Mouse (Mus musculus): ENCODE results near the gene Gpr137.

Gpr137 gene

DNA sequence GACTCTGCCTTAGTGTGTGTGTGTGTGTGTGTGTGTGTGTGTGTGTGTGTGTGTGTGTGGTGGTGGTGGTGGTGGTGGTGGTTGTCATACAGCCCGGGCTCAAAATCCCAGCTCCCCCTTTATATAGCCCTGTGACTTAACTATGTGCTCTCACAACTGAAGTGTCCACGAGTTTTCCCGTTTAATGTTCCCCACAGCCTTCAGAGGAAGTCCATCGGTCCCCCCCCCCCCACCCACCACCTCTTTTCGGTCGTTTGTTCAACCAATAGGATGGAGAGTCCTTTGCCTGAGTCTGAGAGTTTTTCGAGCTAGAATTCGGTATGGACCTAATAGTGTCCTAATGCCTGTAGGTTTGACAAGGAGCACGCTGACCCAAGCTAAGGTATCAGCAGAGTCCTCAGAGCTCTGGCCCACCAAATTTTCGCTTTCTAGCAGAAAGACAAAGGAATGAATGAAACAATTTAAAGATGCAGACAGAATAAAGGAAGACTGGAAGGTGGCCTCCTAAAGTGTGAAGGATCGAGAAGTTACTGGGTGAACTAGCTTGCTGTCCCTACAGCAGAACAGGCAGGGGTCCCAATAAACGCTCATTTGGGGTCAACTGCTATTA, 31.4 kb upstream of the Gpr137 start:
- DNase-seq (ENCODE audit: low spot score in 2 of 2) = no peak

DNA sequence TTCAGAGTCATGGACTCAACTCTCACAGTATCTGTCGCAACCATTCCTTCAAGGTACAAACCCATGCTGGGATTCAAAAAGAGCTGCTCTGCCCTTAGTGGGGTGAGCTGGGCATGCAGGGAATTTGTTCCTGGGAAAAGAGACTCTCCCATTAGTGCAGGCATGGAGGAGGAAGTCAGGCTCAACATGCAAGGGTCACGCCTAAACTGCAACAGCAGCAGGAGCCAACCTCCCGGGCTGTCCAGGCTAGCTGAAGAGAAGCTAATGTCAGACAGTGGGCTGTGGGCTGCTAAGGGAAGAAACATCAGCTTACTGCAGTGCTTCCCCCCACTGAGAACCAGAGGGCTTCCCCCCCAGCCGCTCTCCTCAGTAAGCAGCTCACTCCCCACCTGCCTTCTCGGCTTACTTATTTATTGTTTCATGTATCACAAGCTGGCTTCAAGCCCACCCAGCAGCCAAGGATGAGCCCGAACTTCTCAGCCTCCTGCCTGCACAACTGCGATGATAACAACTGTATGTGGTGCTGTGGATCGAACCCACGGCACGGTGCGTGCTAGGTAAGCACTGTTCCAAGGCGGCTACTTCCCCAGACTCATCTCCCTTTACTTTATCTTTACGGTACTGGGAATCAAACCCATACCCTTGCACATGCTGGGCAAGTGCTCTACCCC, 30.1 kb upstream of the Gpr137 start:
- no peak for DNase-seq (ENCODE audit: low spot score in 2 of 2)

DNA sequence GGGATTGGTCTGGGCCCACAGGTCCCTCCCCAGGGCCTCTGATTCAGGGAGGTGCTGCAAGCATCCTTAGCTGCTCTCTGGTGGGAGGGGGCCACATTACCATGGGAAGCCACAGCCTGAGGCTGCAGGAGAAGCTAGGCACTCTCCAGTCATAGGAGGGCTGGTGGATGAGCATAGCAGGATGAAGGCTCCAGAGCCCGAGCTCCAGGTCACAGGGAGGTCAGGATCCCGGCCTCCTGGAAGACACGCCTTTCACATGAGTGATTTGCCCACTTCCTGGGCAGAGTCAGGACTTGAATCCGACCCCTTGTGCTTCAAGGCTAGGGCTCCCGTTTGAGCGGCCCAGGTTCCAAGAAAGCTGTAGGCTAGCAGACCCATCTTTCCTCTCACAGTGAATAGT, 29.4 kb upstream of the Gpr137 start:
- DNase-seq (ENCODE audit: low spot score in 2 of 2) = no peak

DNA sequence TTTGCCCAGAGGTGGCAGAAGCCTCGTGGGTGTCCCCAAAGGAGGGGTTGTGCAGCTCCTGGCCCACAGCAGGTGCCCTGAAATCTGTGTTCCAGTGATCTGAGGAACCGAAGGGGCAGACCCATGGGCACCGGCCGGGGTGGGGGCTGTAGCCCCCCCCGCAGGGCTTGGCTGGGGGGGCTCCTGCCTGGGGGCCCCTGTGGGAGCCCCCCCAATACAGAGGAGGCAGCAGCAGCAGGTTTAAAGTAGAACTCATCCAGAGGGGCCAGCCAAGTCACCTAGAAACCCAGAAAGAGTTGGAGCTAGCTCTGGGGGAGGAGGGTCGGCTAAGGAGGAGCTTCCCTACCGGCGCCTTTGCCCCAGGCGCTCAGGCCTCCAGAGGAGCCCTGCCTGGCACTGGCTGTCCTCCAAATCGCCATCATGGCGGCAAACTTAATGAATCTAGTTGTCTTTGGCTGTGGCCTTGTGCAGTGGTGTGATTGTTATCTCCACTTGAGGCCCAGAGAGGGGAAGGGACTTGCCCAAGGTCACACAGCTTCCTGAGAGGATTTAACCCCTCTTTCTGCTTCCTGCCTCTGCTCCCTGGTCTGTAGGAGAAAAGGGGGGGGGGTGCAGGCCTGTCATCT, 28.3 kb upstream of the Gpr137 start:
- no peak for DNase-seq (ENCODE audit: low spot score in 2 of 2)

DNA sequence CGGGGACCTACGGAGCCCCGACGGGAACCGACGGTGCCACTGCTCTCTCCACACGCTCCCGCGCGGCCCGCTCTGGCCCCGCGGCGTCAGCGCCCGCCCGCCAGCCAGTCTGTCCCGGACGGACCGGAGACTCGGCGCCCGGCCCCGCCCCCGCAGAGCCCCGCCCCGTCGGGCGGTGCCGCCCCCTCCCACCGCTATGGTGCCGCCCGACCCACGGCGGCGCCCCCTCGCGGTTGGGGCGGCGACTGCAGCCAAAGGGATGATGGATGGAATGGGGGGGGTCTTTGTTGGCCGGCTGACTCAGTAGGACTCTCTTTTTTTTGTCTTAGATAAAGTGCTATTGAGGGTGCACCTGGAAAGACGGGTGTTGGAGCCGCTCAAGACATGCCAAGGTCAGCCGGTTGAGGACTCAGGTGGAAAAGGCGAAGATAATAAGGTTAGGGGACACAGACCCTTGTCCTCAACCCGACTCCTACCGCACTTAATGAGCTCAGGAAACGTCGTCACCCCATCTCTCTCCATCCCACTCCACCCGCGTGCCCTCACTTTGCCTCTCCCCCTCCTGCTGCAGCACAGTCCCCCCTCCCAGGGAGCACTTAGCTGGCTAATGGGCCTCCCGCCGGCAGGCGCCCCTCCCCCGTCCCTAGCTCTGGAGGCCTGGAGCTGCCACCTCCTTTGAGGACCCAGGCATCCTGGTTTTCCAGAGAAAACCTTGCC, 27.5 kb upstream of the Gpr137 start:
- DNase-seq (ENCODE audit: low spot score in 2 of 2) = no peak

DNA sequence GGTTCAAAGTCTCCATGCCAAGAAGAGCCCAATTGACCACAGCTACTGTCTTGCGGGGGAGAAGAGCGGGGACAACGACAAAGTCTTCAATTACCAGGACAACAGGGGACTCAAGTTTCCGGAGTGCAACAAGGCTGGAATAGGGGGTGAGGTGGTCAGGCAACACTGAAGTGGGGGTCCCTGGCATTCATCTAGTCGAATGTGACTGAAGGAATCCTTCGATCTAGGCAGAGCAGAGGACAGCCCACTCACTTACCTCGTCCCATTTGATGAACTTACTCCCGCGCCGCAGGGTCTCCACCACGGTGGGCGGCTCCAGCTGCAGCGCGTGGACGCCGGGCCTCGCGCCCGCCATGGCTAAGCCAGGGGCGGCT, 27.0 kb upstream of the Gpr137 start:
- no peak for DNase-seq (ENCODE audit: low spot score in 2 of 2)

DNA sequence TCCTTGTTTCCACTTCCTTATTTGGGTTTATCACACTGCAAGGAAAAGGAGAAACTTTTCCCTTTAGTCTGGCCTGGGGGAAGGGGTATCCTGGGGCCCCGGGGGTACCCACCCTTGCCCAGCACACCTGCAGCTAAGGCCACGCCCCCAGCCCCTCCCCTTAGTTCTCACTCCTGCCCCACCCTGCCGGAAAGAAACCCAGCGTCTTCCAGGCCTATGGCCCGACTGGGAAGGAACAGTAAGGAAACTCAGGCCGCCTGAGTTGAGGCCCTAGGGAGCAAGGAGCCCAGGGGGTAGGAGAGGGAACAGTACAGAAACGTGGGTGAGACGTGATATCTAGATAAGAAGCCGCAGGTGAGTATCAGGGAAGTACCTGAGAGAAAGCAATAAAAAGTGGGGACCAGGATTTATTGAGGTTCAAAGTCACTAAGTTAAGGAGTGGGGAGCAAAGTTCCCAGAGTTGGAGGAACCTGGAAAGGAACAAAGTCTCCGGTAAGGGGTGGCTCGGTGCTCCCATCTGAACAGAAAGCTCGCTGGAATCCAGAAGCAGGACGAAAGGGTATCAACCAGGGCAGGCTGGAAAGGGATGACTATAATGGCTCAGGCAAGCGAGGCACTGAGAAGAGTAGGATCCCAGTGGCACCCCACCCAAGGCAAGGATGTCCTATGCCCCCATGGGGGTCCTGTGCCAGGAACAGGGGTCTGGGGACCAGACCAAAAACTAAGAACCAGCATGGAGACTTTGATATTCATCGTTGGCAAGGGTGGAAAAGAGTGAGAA, 26.4 kb upstream of the Gpr137 start:
- no peak for DNase-seq (ENCODE audit: low spot score in 2 of 2)

DNA sequence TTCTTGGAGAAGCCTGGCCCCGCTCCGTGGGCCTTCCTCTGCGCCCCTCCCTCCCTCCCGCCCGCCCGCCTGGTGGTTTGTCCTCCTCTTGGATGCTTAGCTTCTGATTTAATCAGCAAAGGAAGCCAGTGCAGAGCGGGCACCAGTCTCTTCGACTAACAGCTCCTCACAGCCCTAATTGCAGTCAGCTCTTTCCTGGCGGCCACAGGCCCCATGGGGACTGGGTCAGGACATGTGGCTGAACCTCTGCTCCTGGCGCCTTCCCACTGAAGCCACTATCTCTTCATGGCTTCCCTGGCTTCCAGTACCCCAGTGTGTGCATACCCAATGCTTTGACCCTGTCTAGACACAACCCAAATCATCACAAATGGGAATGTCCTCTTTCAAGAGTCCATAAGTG, 14.2 kb upstream of the Gpr137 start:
- no peak for DNase-seq (ENCODE audit: low spot score in 2 of 2)

DNA sequence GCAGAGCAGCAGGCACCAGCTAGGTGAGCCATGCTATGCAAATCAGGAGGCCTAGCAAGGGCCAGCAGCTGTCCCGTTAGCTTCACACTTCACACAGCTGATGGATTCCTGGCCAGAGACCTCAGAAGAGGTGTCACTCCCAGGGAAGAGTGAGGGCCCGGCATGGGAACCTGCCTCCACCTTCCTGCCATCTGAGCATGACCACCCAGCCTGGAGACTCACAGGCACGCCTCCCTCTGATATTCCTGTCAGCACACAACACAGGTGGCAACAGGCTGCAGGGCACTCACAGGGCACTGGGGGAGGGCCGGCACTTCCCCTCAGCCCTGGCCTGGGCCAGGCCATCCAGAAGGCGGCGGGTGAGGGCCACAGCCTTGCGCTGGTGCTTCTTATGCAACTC, 13.1 kb upstream of the Gpr137 start:
- DNase-seq (ENCODE audit: low spot score in 2 of 2) = no peak

DNA sequence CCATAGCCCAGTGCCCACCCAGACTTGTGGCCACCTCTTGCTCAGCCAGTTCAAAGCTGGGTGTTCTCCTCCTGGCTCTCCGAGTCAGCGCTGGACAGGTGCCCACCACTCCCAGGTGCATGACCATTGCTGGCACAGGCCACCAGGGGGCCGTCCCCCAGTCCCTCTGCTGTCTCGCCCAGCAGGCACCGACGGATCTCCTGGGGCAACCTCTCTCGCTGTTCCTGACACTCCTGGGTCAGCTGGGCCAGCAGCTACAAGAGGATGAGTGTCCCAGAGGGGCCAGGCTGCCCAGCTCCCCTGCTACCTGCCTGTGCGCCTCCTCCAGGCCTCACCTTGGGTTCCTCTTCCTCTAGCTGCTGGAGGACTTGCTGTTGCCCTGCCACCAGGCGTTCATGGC, 11.8 kb upstream of the Gpr137 start:
- no peak for DNase-seq (ENCODE audit: low spot score in 2 of 2)

DNA sequence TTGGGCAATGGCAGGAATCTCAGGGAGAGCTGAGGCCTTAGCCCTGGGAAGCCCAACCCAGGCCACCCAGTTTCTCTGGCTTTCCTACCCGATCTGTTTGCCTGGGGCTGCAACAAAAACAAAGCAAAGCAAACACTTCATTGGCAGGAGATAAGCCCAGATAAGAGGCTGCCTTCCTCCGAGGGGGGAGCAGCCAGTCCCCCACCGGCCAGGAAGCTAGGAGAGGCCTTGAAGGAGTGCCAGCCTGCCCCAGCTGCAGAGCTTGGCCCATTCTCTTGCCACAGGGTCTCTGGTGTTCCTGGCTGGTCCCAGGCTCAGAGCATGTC, 10.4 kb upstream of the Gpr137 start:
- no peak for DNase-seq (ENCODE audit: low spot score in 2 of 2)

DNA sequence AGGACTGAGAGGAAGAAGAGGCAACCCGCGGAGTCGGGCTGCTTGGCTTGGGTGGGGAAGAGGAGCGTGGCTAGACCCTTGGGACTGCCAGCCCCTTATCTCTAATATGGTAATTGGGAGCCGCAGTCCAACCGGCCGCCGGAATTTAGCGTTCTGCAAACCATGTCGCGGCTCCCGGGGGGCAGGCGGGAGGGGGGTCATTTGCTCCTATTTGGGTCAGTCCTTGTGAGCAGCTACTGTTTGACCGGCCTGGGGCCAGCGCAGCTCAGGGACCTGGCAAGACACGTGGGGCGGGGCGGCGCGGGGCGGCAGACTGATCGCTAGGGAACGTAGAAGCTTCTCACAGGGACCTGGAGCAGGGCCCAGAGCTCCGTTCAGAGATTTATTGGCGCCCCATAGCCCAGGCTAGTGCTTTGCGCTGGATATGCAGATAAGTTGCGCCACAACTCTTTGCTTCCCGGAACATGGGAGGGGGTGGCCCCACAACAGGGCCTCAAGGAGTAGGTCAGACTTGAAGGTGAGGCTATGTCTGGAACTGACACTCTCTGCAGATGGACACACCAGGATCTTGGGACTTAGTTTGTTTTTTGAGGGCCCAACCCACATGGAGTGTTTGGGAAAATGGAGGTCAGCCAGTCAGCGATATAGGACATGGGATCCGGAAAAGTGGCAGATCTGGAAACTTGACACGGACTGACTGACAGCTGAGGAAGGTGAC, 9.9 kb upstream of the Gpr137 start:
- peak; percentile 70 to 83 for DNase-seq (ENCODE audit: low spot score in 2 of 2)

DNA sequence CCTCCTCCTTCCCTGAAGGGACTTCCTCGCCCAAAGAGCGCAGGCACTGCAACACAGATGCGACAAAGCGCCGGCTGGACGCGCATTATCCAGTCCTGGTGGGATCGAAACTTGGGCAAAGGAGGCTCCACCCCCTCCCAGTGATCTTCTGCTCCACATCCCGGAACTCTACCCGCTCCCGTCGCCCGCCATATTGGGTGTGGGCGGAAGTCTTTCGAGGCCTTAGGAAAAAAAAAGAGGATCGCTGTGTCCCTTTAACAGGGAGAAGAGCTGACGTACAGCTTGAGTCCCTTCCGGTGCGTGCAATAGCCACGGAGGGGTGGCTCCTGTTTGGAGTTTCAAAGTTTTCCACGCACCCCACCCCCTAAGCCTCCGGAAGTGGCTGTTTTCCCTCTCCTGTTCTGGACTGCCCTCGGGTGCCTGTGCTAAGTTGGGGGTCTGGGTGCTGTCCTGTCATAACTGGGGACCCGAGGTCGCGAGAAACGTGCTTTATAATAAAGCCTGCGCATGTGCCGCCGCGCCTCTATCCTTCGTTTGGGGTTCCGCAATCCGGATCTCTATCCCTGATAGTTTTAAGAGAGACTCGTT, 9.2 kb upstream of the Gpr137 start:
- peak; percentile 90 to 92 for DNase-seq (ENCODE audit: low spot score in 2 of 2)

DNA sequence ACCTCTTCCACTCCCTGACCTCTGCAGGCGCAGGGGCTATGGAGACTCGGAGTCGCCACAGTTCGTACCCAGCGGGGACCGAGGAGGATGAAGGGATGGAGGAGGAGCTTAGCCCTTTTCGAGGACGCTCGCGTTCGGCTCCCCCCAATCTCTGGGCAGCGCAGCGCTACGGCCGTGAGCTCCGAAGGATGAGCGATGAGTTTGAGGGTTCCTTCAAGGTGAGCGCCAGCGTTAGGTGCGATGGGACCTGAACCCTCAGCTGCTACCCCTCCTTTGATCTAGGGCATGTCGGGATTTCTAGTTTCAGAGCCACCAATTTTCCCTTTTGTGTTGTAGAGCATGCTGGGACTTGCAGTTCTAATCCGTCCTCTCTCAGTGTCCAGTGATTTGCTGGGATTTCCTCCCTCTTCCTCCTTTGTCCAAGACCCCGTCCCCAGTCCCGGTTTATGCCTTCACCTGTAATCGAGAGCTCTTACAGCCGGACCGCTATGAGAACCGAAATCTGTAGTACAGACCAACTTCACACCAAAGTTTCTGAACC, 8.4 kb upstream of the Gpr137 start:
- DNase-seq (ENCODE audit: low spot score in 2 of 2) = peak in 1 of 2 experiments; percentile 44

DNA sequence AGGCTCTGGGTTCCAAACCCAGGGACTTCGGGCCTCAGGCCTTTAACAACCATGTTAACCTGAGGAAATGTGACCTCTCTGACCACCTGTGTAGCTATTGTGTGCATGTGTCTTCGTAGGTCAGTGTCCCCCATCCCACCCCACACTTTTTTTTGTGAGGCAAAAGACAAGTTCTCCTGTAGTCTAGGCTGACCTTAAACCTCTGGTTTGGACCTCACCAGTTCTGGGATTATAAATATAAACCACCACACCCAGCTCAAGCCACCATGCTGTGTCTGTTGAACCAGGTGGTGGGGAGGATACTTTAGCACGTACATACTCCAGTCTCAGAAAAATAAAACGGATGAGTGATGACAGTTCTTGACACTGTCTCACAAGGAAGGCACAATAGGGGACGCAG, 7.7 kb upstream of the Gpr137 start:
- DNase-seq (ENCODE audit: low spot score in 2 of 2) = no peak

DNA sequence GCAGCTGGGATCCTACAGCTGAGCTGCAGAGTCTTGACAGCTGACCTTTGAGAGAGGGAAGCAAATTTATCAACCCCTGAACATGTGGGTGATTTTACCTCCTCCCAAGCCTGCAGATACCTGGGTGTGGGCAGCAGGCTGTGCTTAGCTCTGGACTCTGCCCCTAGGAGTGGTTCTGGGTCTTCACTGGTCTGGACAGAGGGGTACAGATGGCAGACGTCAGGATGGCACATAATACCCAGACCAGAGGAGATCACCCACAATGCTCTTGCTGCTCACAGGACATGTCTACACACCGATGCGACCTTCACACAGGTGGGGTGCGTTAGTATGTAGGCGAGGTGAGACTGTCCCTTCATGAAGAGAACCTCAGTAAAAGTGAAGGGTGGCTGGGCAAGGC, 7.3 kb upstream of the Gpr137 start:
- no peak for DNase-seq (ENCODE audit: low spot score in 2 of 2)

DNA sequence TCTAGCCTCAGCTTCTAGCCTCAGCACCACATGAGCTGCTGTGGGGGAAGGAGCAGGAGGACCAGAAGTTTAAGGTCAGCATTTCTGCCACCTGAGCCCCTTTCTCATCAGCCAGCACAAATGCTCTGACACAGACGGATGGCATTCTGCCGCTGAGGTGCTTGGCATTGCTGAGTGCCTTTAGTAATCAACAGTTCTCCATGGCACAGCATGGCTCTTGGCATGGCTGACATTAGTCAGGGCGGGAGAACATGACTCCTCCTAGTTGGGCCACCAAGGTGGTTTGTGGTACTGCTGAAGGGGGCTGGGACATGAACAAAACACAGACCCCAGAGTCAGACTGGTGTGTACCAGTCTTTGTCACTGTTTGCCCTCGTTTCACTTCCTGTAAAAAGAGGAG, 5.9 kb upstream of the Gpr137 start:
- no peak for DNase-seq (ENCODE audit: low spot score in 2 of 2)

DNA sequence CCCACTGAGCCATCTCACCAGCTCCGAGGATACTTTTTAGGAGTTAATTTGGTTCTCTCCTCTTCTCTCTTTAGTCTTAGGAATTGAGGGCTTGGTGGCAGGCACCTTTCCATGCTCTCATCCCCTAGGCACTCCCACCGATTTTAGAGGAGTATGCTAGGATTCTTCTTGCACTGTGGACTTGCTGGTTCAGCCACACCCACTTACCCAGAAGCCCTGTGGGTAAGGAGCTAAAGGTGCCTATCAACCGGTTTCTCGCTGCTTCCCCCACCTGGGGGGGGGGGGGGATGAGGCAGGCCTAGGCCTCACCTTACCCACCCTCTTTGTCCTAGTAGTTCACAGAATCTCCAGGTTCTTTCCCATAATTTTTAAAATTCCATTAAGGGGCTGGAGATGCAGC, 5.5 kb upstream of the Gpr137 start:
- no peak for DNase-seq (ENCODE audit: low spot score in 2 of 2)

DNA sequence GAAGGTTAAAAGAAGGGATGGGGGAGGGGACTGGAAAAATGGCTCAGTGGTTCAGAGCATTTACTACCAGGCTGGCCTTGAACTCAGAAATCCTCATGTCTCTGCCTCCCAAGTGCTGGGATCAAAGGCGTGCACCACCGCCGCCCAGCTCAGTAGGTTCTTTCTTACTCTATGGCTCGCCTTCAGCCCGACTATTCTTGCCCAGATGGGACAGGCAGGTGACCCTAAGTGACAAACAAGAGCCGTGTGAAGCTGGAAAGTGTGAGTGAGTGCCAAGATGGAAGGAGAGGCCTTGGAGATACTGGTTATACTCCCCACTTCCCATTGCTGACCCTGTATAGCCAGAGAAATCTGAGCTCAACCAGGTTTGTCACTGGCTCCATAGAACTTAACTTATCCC, 1.4 kb upstream of the Gpr137 start:
- DNase-seq (ENCODE audit: low spot score in 2 of 2) = no peak

DNA sequence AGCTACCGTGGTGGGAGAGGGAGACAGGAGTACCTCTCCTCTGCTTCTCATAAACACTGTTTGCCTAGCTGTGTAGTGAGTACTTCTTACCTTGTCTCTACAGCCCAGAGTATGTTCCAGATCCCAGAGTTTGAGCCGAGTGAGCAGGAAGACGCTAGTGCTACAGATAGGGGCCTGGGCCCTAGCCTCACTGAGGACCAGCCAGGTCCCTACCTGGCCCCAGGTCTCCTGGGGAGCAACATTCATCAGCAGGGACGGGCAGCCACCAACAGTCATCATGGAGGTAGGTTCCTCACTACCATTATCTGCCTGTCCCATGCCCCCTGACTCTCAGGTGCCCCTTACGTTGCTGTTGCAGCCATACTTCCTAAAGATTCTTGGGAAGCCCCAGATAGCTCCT, 484 bp upstream of the Gpr137 start:
- DNase-seq (ENCODE audit: low spot score in 2 of 2) = no peak
